Mouse (Mus musculus): Measurements from ENCODE around the gene Ipo7.

DNA sequence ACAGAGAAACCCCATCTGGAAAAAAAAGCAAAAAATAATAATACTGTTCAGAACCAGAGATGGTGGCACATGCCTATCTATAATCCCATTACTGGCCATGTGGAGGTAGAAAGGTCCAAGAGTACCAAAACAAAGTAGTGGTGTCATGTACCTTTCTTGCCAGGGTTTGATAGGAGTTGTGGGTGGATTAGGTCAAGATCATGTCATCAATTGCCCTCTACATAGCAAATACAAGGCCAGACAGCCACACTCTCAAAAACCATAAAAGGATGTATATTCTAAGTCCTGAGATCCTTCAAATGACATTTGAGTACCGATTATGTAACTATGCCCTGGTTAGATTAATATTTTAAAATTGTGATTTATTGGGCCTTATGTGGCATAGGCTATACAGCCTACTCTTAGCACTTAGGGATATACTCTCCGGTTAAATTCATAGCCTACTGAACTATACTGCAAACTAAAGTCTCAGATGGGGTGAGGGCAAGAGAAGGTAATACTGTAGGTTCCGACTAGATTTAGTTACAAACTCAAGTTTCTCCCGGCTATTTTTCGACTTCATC lies 42.1 kb downstream of the Ipo7 start:
- TF ChIP-seq CTCF (IDR thresholded peaks at IDR 0.05; ENCODE audit: low read depth, low read length) (no peak), POLR2A (IDR thresholded peaks at IDR 0.05; ENCODE audit: borderline replicate concordance, low read depth, low read length) (no peak)

All from bone marrow macrophage, adult 2 months (primary cell).